Mouse (Mus musculus) B cell, adult 2 months (primary cell): ENCODE data around the gene Prr7.
A peak's percentile ranks its signal among the peaks of the same experiment; 100 is the strongest.

Experiments used
- DNase-seq, 2 experiments: peaks; one replicate each; pipeline ENCODE4 v3.0.0; 2022

The Prr7 gene

DNA sequence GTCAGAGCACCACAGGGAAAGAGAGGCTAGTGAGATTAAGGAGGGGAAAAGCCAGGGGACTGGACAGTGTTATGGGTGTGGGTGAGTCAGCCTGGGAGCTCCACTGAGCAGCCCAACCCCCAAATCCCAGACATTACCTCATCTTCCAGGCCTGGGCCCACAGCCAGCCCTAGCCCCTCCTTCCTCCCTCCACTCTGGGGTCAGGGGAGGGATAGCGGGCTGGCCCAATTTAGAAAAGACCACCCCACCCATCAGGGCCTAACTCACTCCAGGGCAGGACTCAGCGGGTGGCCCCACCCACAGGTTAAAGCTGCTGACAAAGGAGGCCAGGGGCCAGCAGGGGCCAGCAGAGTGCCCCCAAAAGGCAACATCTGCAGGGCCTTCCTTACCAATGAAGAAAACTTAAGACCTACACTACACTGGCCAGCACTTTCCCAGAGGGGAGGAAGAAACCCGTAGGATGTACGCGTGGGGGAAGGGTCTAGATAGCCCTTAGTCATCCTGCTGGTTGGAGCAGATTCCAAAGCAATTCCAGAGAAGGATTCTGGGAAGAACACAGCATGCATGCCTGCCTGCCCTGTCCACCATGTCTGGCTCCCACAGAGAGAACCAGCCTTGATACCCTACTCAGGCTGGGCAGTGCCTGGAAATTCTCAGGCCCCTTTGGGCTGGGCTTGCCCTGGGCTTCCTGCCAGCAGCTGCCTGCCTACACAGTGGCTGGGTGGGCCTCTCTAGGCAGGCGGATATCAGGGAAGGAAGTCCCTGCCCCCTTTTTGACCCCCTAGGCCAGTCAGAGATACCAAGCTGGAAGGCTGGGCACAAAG, 46.8 kb downstream of the Prr7 start:
- no peak for DNase-seq

DNA sequence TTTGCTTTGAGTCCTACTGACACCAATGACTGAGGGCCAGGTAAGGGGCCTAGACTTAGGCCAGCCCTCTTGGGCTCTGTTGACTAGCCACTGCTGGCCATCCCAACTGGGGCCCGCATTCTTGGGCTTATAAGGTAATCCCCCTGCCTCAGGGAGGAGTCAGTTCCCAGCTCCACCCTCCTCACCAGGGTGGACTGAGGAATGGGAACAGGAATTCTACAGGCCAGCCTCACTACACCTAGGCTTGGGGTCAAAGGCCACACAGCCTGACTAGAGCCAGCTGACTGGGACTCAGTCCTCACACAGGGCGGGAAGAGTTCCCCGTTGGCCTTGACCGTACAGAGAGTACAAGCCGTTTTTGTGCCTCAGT, 47.4 kb downstream of the Prr7 start:
- no peak for DNase-seq

DNA sequence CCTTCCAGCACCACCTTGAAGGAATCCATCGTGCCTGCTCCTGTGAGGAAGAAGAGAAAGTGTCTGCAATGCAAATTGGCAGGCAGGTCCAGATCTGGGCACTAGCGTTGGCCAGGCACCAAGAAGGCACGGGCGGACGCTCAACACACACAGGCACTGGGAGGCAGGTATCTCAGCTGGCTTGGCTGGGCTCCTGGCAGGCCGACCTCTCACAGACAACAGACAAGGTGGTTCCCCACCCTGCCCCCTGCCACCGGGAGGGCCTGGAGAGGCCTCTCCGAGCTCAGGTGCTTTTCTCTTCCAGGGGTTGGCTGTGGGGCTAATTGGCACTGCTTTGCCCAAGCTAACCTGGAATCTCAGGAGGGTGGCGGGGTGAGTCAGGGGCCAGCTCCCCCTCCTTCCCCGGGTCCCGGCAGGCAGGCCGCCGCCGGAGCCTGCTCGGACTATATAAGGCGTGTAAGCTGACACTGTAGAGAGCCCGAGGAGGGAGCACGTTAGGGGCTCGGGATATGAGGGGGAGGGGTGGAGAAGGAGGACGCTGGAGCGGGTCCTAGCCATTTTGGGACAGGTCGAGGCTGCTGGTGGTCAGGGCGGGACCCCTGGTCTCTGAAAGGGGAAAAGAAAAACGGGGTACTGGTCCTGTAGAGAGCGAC, 48.4 kb downstream of the Prr7 start:
- peak; percentile 35 to 37 for DNase-seq

DNA sequence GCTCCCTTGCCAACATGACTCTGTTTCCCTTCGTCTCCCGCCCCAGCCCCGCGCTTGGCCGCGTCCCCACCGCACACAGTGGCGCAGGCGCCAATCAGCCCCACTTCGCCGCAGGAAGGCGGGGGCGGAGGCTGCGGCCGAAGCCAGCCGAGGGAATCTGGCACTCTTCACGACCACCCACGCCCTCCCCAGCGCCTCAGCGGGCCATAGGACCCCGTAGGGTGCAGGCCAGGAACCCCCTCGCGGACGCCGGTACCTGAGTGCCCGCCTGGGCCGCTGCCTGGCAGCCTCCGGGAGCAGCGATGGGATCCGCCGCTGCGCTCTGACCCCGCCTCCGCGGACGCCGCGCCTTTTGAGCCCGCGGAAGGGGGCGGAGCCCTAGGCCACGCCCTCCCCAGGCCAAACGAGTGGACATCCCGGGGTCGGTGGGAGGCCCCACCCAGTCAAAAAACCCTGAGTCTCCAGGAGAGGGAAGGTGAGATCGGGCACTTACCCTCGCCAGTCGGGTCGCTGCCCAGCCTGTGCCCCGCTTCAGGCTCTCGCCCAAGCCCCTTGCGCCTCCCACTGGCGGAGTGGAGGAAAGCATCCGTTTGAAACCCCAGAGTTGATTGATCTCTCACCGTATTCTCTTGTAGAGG, 49.2 kb downstream of the Prr7 start, which contains the start of gene Pdlim7:
Gene Pdlim7 (minus strand): TSS at position 566 of the 638 bp plus-strand sequence.
- peak; percentile 91 for DNase-seq

DNA sequence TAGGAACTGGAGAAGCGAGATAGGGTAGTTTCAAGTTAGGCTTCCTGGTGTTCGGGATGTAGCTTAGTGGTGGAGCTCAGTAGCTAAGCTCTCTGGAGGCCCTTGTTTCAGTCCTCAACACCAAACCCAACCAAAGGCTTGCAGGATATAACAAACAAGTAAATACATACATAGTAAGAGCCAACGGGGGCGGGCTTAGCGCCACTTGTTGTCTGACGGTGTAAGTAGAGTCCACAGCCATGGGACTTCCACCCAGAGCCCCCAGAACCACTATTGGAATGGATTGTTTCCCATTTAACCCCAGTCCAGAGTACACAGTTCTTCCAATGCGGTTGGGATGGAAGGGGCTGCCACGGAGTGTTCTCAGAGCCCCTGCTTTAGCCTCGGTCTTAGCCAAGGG, 49.8 kb downstream of the Prr7 start:
- DNase-seq: peak in 1 of 2 experiments; percentile 26

DNA sequence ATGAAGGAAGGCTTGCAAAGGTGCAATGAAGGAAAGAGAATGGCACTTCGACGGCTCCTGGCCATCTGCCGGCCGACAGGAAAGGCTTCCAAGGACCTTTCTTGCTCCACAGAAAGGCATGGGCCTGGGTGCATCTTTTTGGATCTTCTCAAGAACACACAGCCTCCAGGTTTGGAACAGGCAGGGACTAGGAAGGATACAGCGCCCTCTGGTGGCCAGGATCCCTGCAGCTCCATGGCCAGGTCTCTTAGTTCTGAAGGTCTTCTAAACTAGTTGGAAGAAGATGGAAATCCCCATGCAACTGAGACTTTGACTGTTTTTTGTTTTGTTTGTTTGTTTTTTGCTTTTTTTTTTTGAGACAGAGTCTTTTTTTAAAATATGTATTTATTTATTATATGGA, 52.9 kb downstream of the Prr7 start:
- DNase-seq: peak; percentile 94

DNA sequence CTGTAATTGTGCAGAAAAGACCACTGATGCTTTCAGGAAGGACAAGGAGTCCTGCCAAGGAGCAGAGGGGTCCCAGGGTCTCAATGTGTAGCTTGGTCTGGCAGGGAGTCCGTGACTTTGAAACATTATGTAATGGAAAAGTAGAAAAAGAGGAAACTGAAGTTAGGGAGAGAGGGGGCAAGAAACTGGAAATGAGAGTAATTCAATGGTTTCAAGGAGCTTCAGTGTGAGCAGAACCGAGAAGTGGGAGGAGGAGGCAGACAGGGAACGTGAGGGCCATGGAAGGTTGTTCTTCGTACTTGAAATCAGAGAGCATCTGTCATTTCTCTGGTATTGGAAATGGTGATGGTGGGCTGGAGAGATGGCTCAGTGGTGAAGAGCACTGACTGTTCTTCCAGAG, 55.5 kb downstream of the Prr7 start:
- DNase-seq: no peak

DNA sequence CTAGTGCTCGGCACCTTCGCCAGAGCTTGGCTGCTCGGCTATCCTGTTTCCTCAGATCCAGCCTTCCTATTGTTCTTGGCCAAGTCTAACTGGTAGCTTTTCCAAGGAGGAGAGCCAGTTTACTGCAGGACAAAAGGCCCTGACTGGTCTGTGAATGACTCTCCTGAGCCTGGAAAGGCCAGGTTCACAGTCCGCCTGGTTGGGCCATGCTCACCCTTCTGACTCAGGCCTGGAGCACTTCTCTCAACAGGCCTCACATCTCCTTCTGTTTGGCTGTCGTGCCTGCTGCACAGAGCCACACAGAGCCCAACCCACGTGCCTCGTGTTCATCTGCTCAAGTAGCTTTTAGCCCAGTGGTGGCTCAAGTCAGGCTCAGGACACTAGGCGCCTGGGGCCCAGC, 58.7 kb downstream of the Prr7 start:
- no peak for DNase-seq
